Mouse (Mus musculus) neural tube, embryonic 12.5 days (tissue): ENCODE results near the gene Gm10401. TPM values are rescaled to one million over a fixed set of nuclear protein-coding genes. Genes with fewer than 3 reads are reported as not detected.
"Not testable (repeated sequence)": the region's sequence is repeated elsewhere in the genome, so short reads cannot be mapped to it uniquely, and the experiment has no call there.

ENCODE experiments used
- ATAC-seq: fragments of 200-750 bp; cut with Nextera tagmentation; 2 replicates; pipeline ENCODE4 v1.8.0; 2017; ENCODE audit warnings: low read depth, mild to moderate bottlenecking, moderate TSS enrichment, moderate library complexity; ENCODE audit not compliant: low FRiP score
- H3K27ac ChIP-seq: fragments of 300-500 bp; sonication (generic); 2 replicates; pipeline ENCODE4 v1.5.1; 2016
- H3K27me3 ChIP-seq: fragments of 300-500 bp; sonication (generic); replicated peaks from 2 replicates; pipeline ENCODE4 v1.6.1; 2016; ENCODE audit warnings: mild to moderate bottlenecking
- H3K36me3 ChIP-seq: fragments of 300-500 bp; sonication (generic); 2 replicates; pipeline ENCODE4 v1.6.1; 2016; ENCODE audit warnings: mild to moderate bottlenecking
- H3K4me1 ChIP-seq: fragments of 300-500 bp; sonication (generic); 2 replicates; pipeline ENCODE4 v1.6.1; 2016
- H3K4me2 ChIP-seq: fragments of 300-500 bp; sonication (generic); replicated peaks from 2 replicates; pipeline ENCODE4 v1.6.1; 2016; ENCODE audit warnings: mild to moderate bottlenecking
- H3K4me3 ChIP-seq: fragments of 300-500 bp; sonication (generic); 2 replicates; pipeline ENCODE4 v1.5.1; 2016
- H3K9ac ChIP-seq: fragments of 300-500 bp; sonication (generic); 2 replicates; pipeline ENCODE4 v1.6.1; 2016; ENCODE audit warnings: mild to moderate bottlenecking
- H3K9me3 ChIP-seq: fragments of 300-500 bp; sonication (generic); 2 replicates; pipeline ENCODE4 v1.6.1; 2016; ENCODE audit warnings: mild to moderate bottlenecking
- WGBS: fragments of 180-500 bp; shearing (Covaris S2); methylation state at CpG from one replicate; pipeline ENCODE4 v1.1.7; 2016; 5-methylcytosine and 5-hydroxymethylcytosine counted together
- polyA plus RNA-seq: library from polyadenylated mRNA; unstranded; fragments of >200 nt; fragmentation: Nextera tagmentation; extraction: Ambion mirVana; gene quantifications from 2 replicates; pipeline ENCODE4 v1.2.1, GENCODE M21; 2016

The Gm10401 gene
- polyA plus RNA-seq, 1 experiment from 2014 or later: 27.1 TPM

DNA sequence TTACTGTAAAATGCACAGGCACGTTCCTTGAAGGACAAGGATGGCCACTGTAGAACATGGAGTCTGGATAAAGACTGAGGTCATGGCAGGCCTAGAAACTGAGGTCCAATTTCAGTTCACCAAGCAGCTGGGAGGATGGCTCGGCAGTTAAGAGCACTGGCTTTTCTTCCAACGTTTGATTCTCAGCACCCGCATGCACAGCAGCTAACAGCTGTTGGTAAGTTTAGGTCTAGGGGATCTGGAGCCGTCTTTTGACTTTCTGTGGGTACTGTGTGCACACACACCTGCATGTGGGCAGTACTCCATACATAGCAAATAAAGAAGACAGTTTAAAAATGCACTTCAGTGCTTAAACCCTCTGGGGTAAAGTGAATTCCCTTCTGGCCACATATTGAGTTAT is 16.5 kb downstream of the Gm10401 start:
- H3K9ac ChIP-seq: no peak overlapping the region
- no peak overlapping the region for H3K27ac ChIP-seq
- ATAC-seq: no peak
- 87% methylated on average over 5 of the region's 5 CpGs for WGBS
- H3K4me2 ChIP-seq: no peak overlapping the region
- peaks cover 49% of the 10 kb centered on the region for H3K36me3 ChIP-seq
- H3K9me3 ChIP-seq: no peaks in the 10 kb centered on the region
- no peaks in the 10 kb centered on the region for H3K4me1 ChIP-seq
- no peak overlapping the region for H3K4me3 ChIP-seq
- H3K27me3 ChIP-seq: no peaks in the 10 kb centered on the region

DNA sequence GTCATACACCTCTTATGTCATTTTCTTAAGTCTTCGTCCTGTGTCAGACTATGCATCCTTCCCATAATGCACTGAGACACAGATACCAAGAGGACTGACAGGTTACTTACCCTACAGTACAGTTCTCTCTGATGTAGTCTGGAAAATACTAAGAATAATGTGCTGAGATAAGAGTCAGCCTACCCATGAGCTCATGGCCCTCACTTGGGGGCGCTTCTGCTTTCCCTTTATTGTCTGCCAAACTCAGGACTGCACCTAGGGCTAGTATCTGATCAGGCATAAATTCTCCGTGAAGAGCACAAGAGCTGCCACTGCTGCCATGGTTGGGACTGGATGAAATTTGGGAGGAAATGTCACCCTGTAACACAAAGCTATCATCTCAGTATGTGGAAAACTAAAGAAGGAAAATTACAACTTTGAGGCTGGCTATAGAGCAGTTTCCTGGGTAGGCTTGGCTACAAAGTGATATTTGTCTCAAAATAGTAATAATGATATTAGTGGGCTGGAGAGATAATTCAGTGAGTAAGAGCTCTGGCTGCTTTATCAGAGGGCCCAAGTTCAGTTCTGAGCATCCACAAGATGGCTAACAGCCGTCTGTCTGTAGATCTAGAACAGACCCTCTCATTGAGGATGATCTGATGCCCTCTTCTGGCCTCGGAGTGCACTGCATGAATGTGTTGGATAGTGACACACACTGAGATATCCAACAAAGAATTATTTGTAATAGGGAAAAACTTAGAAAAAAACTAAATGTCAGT is 21.8 kb downstream of the Gm10401 start:
- Histone ChIP-seq H3K4me1 (0 out of 2 replicates have a peak, but pooled peaks cover 5% of the 10 kb centered on the region), H3K9me3 (no peaks in the 10 kb centered on the region), H3K4me3 (no peak overlapping the region), H3K36me3 (peaks cover 12% of the 10 kb centered on the region), H3K4me2 (no peak overlapping the region), H3K9ac (no peak overlapping the region), H3K27me3 (no peaks in the 10 kb centered on the region), H3K27ac (no peak overlapping the region)
- ATAC-seq: no peak
- 60% methylated on average over 5 of the region's 5 CpGs for WGBS

DNA sequence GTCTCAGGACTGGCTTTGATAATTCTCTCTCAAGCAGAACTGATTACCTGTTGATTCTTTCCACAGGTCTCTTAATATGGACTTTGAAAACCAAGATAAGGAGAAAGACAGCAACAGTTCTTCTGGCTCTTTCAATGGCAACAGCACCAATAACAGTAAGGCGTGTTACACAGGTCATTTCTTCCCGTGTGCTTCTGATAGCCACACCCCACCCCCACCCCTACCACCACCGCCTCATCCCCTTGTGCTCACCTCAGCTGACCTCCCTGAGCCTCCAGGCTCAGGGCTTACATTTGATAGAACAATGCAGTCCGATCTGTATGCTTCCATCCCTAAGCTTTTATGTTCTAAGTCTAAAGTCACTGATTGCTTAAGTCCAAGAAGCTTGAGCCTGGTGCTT is 23.3 kb downstream of the Gm10401 start:
- Histone ChIP-seq H3K9ac (no peak overlapping the region), H3K4me3 (no peak overlapping the region), H3K9me3 (no peaks in the 10 kb centered on the region), H3K27me3 (no peaks in the 10 kb centered on the region), H3K4me1 (0 out of 2 replicates have a peak, but pooled peaks cover 5% of the 10 kb centered on the region), H3K4me2 (no peak overlapping the region), H3K27ac (no peak overlapping the region), H3K36me3 (peaks cover 9% of the 10 kb centered on the region; the same call in 1 of the 2 replicates)
- WGBS: 82% methylated on average over 4 of the region's 4 CpGs
- ATAC-seq: no peak

DNA sequence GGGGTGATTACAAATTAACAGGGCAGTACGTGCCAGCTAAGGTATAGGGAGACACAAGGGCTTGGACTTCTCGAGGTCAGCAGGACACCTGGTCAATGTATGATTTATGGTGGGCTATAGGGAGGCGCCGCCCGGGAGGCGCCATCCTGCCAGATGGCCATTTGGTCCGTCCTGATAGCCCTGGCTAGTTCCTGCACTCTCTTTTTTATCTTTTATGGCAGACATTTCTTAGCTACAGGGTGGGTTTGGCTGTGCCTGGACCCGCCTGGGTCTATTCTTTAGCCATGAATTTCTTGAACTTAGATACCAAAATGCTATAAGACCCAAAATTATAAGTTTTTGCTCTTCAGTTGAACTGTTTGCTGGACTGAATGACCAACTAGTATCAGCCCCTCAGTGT is 24.8 kb downstream of the Gm10401 start:
- not testable (repeated sequence) for H3K27me3 ChIP-seq, H3K36me3 ChIP-seq, H3K27ac ChIP-seq, ATAC-seq, H3K9me3 ChIP-seq, H3K9ac ChIP-seq, H3K4me1 ChIP-seq, H3K4me2 ChIP-seq, H3K4me3 ChIP-seq
- 24% methylated on average over 8 of the region's 8 CpGs for WGBS

DNA sequence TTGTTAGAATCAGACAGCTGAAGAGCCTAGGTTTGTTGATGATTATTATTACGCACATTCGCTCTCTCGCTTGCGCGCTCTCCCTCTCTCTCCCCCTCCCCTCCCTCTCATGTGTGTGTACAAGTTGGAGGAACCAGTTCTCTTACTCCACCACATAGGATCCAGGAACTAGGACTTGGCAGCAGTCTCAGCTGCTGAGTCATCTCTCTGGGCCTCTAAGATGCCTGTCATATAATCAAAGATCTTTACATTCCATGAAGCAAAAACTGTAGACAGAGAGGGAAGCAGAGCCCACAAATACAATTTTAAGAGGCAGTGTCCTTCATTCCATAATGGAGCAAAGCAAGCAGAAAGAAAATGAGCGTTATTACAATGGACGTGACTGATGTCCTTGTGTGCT is 26.0 kb downstream of the Gm10401 start:
- Histone ChIP-seq H3K36me3 (peaks cover 9% of the 10 kb centered on the region; the same call in 1 of the 2 replicates), H3K9me3 (no peaks in the 10 kb centered on the region), H3K4me3 (no peak overlapping the region), H3K4me2 (no peak overlapping the region), H3K27ac (no peak overlapping the region), H3K4me1 (0 out of 2 replicates have a peak, but pooled peaks cover 5% of the 10 kb centered on the region), H3K27me3 (no peaks in the 10 kb centered on the region), H3K9ac (no peak overlapping the region)
- 93% methylated on average over 7 of the region's 7 CpGs for WGBS
- ATAC-seq: no peak

DNA sequence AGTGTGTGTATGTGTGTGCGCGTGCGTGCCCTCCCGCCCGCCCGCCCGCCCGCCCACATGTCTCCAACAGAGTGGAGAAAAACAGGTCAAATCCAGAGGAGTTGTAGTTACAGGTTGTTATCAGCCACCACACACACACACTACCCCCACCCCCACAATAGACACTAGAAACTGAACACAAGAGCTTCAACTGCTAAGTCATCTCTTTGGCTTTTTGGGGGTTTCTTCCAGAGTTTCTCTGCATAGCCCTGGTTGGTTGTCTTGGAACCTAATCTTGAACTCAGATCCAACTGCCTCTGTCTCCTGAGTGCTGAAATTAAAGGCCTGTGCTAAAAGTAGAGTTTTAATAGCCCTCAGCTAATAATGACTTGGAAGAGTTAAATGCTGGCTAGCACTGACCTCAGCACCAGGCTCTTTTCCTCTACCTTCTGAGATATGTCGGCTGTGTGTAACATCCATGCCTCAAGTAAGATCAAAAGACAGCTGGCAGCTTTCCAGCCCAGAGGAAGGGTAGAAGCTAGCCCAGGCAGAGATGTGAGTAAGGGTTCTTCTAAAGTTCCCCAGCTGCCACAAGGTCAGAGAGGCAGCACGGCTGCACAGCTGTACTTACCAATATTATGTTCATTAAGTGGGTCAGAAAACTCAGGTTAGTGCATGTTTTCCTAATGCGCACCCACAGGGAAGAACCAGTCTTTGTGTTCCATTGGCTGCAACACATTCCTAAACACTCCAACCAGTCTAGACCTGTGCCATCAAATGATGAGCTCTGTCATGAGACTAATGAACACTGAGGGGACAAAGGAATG is 26.8 kb downstream of the Gm10401 start:
- Histone ChIP-seq H3K4me2 (no peak overlapping the region), H3K9ac (no peak overlapping the region), H3K9me3 (no peaks in the 10 kb centered on the region), H3K4me3 (no peak overlapping the region), H3K4me1 (0 out of 2 replicates have a peak, but pooled peaks cover 5% of the 10 kb centered on the region), H3K27ac (no peak overlapping the region), H3K36me3 (peaks cover 8% of the 10 kb centered on the region; the same call in 1 of the 2 replicates), H3K27me3 (no peaks in the 10 kb centered on the region)
- 89% methylated on average over 11 of the region's 11 CpGs for WGBS
- ATAC-seq: no peak

DNA sequence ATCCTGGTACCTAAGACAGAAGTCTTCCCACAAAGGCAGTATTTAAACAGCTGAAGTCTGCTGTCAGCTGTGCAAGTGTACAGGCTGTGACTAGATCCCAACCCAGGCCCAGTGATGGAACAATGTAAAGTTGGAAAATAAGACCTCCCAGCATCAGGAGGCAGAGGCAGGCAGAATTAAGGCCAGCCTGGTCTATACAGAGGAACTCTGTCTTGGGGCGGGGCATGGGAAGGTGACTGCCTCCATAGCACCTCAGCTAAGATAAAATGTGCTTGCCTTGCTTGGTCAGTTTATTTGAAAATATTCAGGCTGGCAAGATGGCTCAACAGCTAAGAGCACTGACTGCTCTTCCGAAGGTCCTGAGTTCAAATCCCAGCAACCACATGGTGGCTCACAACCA is 27.6 kb downstream of the Gm10401 start:
- H3K9ac ChIP-seq: no peak overlapping the region
- no peaks in the 10 kb centered on the region for H3K27me3 ChIP-seq
- H3K36me3 ChIP-seq: peaks cover 7% of the 10 kb centered on the region; the same call in 1 of the 2 replicates
- ATAC-seq: no peak
- no peak overlapping the region for H3K4me3 ChIP-seq
- no peaks in the 10 kb centered on the region for H3K9me3 ChIP-seq
- H3K4me2 ChIP-seq: no peak overlapping the region
- WGBS: 100% methylated on average over 2 of the region's 2 CpGs
- no peak overlapping the region for H3K27ac ChIP-seq
- 0 out of 2 replicates have a peak, but pooled peaks cover 5% of the 10 kb centered on the region for H3K4me1 ChIP-seq

DNA sequence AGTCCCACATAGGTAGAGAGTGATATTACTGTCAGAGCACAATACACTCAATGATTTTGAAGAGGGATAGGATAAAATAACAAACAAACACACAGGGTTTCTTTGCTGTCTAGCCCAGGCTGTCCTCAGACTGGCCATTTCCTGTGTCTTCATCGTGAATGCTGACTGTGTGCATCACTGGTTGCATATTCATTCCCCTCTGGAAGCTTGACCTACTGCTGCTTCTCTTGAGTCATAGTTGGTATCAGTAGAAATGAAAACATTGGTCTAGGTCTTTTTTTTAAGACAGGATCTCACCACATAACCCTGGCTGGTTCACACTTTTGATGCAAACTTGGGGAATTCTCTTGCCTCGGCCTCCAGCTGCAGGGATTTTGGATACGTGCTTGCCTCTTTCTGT is 28.5 kb downstream of the Gm10401 start:
- 90% methylated on average over 3 of the region's 3 CpGs for WGBS
- 0 out of 2 replicates have a peak, but pooled peaks cover 5% of the 10 kb centered on the region for H3K4me1 ChIP-seq
- no peaks in the 10 kb centered on the region for H3K27me3 ChIP-seq
- H3K4me2 ChIP-seq: no peak overlapping the region
- H3K4me3 ChIP-seq: no peak overlapping the region
- H3K27ac ChIP-seq: no peak overlapping the region
- no peak for ATAC-seq
- H3K9ac ChIP-seq: no peak overlapping the region
- H3K36me3 ChIP-seq: peaks cover 1% of the 10 kb centered on the region; the same call in 1 of the 2 replicates
- H3K9me3 ChIP-seq: no peaks in the 10 kb centered on the region

DNA sequence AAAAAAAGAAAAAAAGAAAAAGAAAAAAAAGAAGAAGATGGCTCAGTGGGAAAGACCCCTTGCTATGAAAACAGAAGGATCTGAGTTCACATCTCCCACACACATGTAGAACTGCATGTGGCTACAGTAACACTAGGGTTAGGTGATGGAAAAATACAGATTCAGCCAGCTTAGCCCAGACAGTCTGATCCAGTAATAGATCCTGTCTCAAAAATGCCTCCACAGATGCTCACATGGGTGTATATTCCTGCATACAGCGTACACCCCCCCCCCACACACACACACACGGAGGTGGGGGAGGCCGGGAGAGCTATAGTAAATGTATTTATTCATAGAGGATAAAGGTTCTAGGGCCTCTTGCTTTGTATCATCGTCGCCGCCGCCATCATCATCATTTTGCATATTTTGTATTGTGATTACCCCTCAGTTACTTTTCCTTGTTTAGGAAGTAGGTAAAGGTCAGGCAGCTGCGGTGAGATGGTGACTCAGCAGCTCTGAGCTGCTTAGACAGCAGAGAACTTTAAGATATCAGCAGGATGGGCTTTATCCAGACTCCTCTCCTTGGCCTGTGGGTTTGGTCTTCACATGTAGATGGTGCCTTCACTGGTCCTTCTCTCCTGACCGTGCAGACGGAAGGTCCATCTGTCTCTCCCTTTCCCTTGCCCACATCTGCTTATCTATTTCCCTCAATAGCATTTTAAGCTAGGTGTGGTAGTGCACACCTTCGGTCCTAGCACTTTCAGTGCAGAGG is 29.2 kb downstream of the Gm10401 start:
- 0 out of 2 replicates have a peak, but pooled peaks cover 5% of the 10 kb centered on the region for H3K4me1 ChIP-seq
- H3K27ac ChIP-seq: no peak overlapping the region
- no peak overlapping the region for H3K4me3 ChIP-seq
- no peak for ATAC-seq
- H3K9me3 ChIP-seq: no peaks in the 10 kb centered on the region
- H3K27me3 ChIP-seq: no peaks in the 10 kb centered on the region
- 0 out of 2 replicates have a peak, but pooled peaks cover 4% of the 10 kb centered on the region for H3K36me3 ChIP-seq
- no peak overlapping the region for H3K4me2 ChIP-seq
- 96% methylated on average over 11 of the region's 11 CpGs for WGBS
- no peak overlapping the region for H3K9ac ChIP-seq

DNA sequence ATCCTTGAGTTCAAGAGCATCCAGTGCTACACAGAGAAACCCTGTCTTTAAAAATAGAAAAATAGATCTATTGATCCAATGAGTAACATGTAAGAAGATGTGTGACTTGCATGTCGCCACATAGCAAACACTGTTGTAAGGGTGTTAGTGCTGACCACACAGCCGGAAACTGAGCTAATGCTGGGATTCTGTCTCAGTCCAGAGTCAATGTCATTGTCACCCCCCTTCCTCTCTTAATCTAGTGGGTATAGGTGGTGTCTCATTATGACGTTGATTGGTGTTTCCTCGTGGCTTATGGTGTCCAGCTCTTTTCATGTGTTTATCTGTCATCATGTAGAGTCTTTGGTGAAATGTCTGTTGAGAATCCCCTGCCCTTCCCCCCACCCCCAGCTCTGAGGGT is 31.9 kb downstream of the Gm10401 start:
- no peaks in the 10 kb centered on the region for H3K4me1 ChIP-seq
- no peak for ATAC-seq
- H3K27ac ChIP-seq: no peak overlapping the region
- H3K9ac ChIP-seq: no peak overlapping the region
- H3K27me3 ChIP-seq: no peaks in the 10 kb centered on the region
- H3K4me3 ChIP-seq: no peak overlapping the region
- H3K4me2 ChIP-seq: no peak overlapping the region
- no peaks in the 10 kb centered on the region for H3K9me3 ChIP-seq
- peaks cover 10% of the 10 kb centered on the region; the same call in 1 of the 2 replicates for H3K36me3 ChIP-seq
- 77% methylated on average over 4 of the region's 4 CpGs for WGBS

DNA sequence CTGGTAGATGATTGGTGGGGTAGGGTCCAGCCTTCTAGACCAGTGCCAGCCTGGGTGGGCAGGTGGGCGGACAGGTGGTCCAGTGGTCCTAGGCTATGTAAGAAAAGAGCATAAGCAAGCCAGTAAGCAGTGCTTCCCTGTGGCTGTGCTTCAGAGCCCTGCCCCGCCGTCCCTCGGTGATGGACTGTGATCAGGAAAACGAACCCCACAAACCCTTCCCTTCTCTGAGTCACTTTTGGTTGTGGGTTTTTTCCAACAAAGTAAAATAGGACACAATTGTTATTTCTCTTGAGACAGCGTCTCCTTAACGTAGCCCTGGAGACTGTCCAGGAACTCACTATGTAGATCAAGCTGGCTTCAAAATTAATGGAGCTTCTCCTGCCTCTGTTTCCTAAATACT is 34.7 kb downstream of the Gm10401 start:
- no peaks in the 10 kb centered on the region for H3K9me3 ChIP-seq
- 90% methylated on average over 7 of the region's 7 CpGs for WGBS

DNA sequence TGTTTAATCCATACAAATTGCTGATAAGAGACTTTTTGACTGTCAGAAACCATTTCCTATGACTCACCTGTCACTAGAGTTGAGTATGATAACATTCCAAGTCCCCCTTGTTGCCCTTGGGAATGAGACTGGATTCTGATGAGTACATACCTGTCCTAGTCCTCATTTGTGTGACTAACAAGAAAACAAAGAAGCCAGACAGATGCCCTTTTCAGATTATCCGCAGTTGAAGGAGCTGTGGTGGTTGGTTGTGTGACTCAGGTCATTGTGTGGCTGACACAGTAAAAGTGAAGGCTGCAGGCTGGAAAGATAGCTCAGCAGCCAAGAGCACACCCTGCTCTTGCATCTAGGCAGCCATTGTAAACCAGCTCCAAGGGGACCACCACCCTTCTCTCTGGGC is 35.5 kb downstream of the Gm10401 start:
- Histone ChIP-seq H3K4me3 (no peak overlapping the region), H3K4me2 (no peak overlapping the region), H3K27me3 (no peaks in the 10 kb centered on the region), H3K9me3 (no peaks in the 10 kb centered on the region), H3K4me1 (no peaks in the 10 kb centered on the region), H3K9ac (no peak overlapping the region), H3K36me3 (peaks cover 10% of the 10 kb centered on the region; the same call in 1 of the 2 replicates), H3K27ac (no peak overlapping the region)
- ATAC-seq: no peak
- 68% methylated on average over 1 of the region's 1 CpGs for WGBS

More for the DNA sequence above, 34.7 kb downstream of the Gm10401 start:
- ATAC-seq: no peak
- no peak overlapping the region for H3K4me2 ChIP-seq
- no peak overlapping the region for H3K9ac ChIP-seq
- H3K4me3 ChIP-seq: no peak overlapping the region
- no peaks in the 10 kb centered on the region for H3K4me1 ChIP-seq
- no peaks in the 10 kb centered on the region for H3K27me3 ChIP-seq
- H3K36me3 ChIP-seq: peaks cover 10% of the 10 kb centered on the region; the same call in 1 of the 2 replicates
- H3K27ac ChIP-seq: no peak overlapping the region
